Mouse (Mus musculus) heart, postnatal 4 days (tissue): ENCODE data around the gene Gnb3. TPM values are rescaled to one million over a fixed set of nuclear protein-coding genes. Genes with fewer than 3 reads are reported as not detected.
"Not testable (repeated sequence)": the region's sequence is repeated elsewhere in the genome, so short reads cannot be mapped to it uniquely, and the experiment has no call there.

Experiments
- DNase-seq: peaks from one replicate; pipeline ENCODE4 v3.0.0; 2021
- total RNA-seq, 2 experiments: library from RNA; stranded (reverse); gene quantifications; 2 replicates each; pipeline ENCODE4 v1.2.3; 2021

Gnb3 gene
- total RNA-seq, 2 experiments from 2014 or later = 2.6 to 3.9 TPM

GRCm38 (mm10) chr6:124857840-124858530 lies 17.9 kb upstream of the Gnb3 start:
- no peak for DNase-seq

GRCm38 (mm10) chr6:124856916-124857839 lies 17.1 kb upstream of the Gnb3 start, which contains the start of gene P3h3:
P3h3 (minus strand) TSS chr6:124857752.
- peak; percentile 86 for DNase-seq

GRCm38 (mm10) chr6:124856321-124856720 lies 16.2 kb upstream of the Gnb3 start:
- no peak for DNase-seq

- DNase-seq = no peak
Measured at GRCm38 (mm10) chr6:124854647-124855046, 14.6 kb upstream of the Gnb3 start.

GRCm38 (mm10) chr6:124850535-124850934 lies 10.5 kb upstream of the Gnb3 start:
- DNase-seq = no peak

- peak; percentile 97 for DNase-seq
Measured at GRCm38 (mm10) chr6:124847305-124847704, 7.2 kb upstream of the Gnb3 start.

- DNase-seq = peak; percentile 53
Measured at GRCm38 (mm10) chr6:124839805-124840204, 270 bp downstream of the Gnb3 start.

GRCm38 (mm10) chr6:124836411-124836810 lies 3.7 kb downstream of the Gnb3 start:
- DNase-seq = no peak

- DNase-seq = no peak
Measured at GRCm38 (mm10) chr6:124835531-124835930, 4.5 kb downstream of the Gnb3 start.

GRCm38 (mm10) chr6:124834512-124835081 lies 5.5 kb downstream of the Gnb3 start:
- no peak for DNase-seq

GRCm38 (mm10) chr6:124831649-124832048 lies 8.4 kb downstream of the Gnb3 start:
- no peak for DNase-seq

GRCm38 (mm10) chr6:124831199-124831598 lies 8.9 kb downstream of the Gnb3 start:
- DNase-seq = not testable (repeated sequence)

- DNase-seq = peak; percentile 94
Measured at GRCm38 (mm10) chr6:124829799-124830700, 10.0 kb downstream of the Gnb3 start.

GRCm38 (mm10) chr6:124828868-124829798 lies 10.9 kb downstream of the Gnb3 start, which contains the start of the genes Usp5 and Cdca3:
Usp5 (minus strand) TSS chr6:124829484.
Cdca3 (plus strand) TSS chr6:124829547.
- peak; percentile 98 for DNase-seq

GRCm38 (mm10) chr6:124828101-124828592 lies 11.9 kb downstream of the Gnb3 start:
- DNase-seq = peak; percentile 48

- no peak for DNase-seq
Measured at GRCm38 (mm10) chr6:124822049-124822448, 18.0 kb downstream of the Gnb3 start.

GRCm38 (mm10) chr6:124820891-124821290 lies 19.2 kb downstream of the Gnb3 start:
- no peak for DNase-seq

GRCm38 (mm10) chr6:124817971-124818370 lies 22.1 kb downstream of the Gnb3 start:
- DNase-seq = no peak

GRCm38 (mm10) chr6:124817563-124817962 lies 22.5 kb downstream of the Gnb3 start:
- no peak for DNase-seq

GRCm38 (mm10) chr6:124817125-124817524 lies 22.9 kb downstream of the Gnb3 start:
- DNase-seq = no peak
